In genomic region chr1:153451237-153452154, GRCm38 (mm10) we compare ENCODE assay signal across 9 mouse cellular contexts. TPM values are rescaled to one million over a fixed set of nuclear protein-coding genes. Genes with fewer than 3 reads are reported as not detected.
DNase-seq lines count a peak whose midpoint lies in the region; ATAC-seq and TF ChIP-seq lines count a peak whose summit lies in the region.
"Had no signal": no experiment of that assay in that cellular context is flagged by ENCODE, and none has a peak within 500 bp of the region (broad histone marks: within the 10 kb centered on the region; RNA-seq: fewer than 3 reads in every experiment).

No protein-coding gene starts in this region.

- no peaks in the 10 kb centered on the region for H3K27me3 ChIP-seq in limb, embryonic 11.5 days (ENCODE audit: control insufficient read depth, insufficient read depth, low read length)
- no peaks in the 10 kb centered on the region for H3K27me3 ChIP-seq in limb, embryonic 10.5 days (ENCODE audit: low read depth, poor library complexity, severe bottlenecking)
- H3K27me3 ChIP-seq in small intestine, adult 2 months (ENCODE audit: control insufficient read depth, insufficient read depth, low read length), result no peaks in the 10 kb centered on the region
- H3K27me3 ChIP-seq: heart, embryonic 13.5 days had no signal

- no peak overlapping the region for H3K27ac ChIP-seq in limb, embryonic 11.5 days (replicated peaks; ENCODE audit: low read depth, low read length)
- no peak overlapping the region for H3K27ac ChIP-seq in limb, embryonic 10.5 days
- H3K27ac ChIP-seq in small intestine, adult 2 months (ENCODE audit: insufficient read depth, low read depth, low read length), result no peak overlapping the region
- H3K27ac ChIP-seq: heart, embryonic 13.5 days had no signal

- no peak overlapping the region for H3K9ac ChIP-seq in limb, embryonic 11.5 days (ENCODE audit: low read length)
- H3K9ac ChIP-seq: heart, embryonic 13.5 days had no signal

- no peaks in the 10 kb centered on the region for H3K9me3 ChIP-seq in limb, embryonic 11.5 days (ENCODE audit: control insufficient read depth, low read length)
- H3K9me3 ChIP-seq in limb, embryonic 10.5 days (replicated peaks), result no peaks in the 10 kb centered on the region
- H3K9me3 ChIP-seq: heart, embryonic 13.5 days had no signal

- no peak for TF ChIP-seq POLR2A in small intestine, adult 2 months (IDR thresholded peaks at IDR 0.05; ENCODE audit: low read depth, low read length)

- H3K36me3 ChIP-seq in limb, embryonic 11.5 days (ENCODE audit: control insufficient read depth, insufficient read depth, low read length), result peaks cover 4% of the 10 kb centered on the region; the same call in 1 of the 2 replicates
- H3K36me3 ChIP-seq in limb, embryonic 10.5 days, result peaks cover 76% of the 10 kb centered on the region
- H3K36me3 ChIP-seq in small intestine, adult 2 months (ENCODE audit: control insufficient read depth, insufficient read depth, low read length), result peaks cover 21% of the 10 kb centered on the region

- DNase-seq in limb, embryonic 11.5 days (ENCODE audit: low spot score), result peak; percentile 45
- DNase-seq in limb, embryonic 10.5 days (ENCODE audit: low spot score), result no peak
- peak; percentile 63 for DNase-seq in T-cell, adult 2 months (ENCODE audit: low spot score)
- DNase-seq in embryo, embryonic 10 days (ENCODE audit: low spot score), result peak; percentile 64
- DNase-seq in induced T-regulatory cell, adult 2 months (ENCODE audit: low read depth), result peak; percentile 70
- DNase-seq in lung, postnatal 10 days, result peak; percentile 48
- no peak for DNase-seq in gastrocnemius, postnatal 25 days

- no peaks in the 10 kb centered on the region for H3K4me1 ChIP-seq in limb, embryonic 11.5 days (ENCODE audit: control insufficient read depth, insufficient read depth, low read length)
- H3K4me1 ChIP-seq in limb, embryonic 10.5 days, result no peaks in the 10 kb centered on the region
- H3K4me1 ChIP-seq in small intestine, adult 2 months (ENCODE audit: control insufficient read depth, insufficient read depth, insufficient read length, low read length), result no peaks in the 10 kb centered on the region
- H3K4me1 ChIP-seq: heart, embryonic 13.5 days had no signal

- WGBS in limb, embryonic 11.5 days, result 74% methylated on average over 10 of the region's 10 CpGs
- WGBS in limb, embryonic 10.5 days, result 77% methylated on average over 10 of the region's 10 CpGs
- WGBS in small intestine, adult 2 months, result 67% methylated on average over 10 of the region's 10 CpGs

- H3K4me2 ChIP-seq in limb, embryonic 11.5 days (ENCODE audit: low read depth, severe bottlenecking), result no peak overlapping the region
- H3K4me2 ChIP-seq: heart, embryonic 13.5 days had no signal

- ATAC-seq in limb, embryonic 11.5 days (ENCODE audit: insufficient number of reproducible peaks, low FRiP score, low TSS enrichment, low read depth), result no peak

- TF ChIP-seq CTCF in small intestine, adult 2 months (IDR thresholded peaks at IDR 0.05; ENCODE audit: extremely low read depth, insufficient read length, insufficient replicate concordance, low read depth, low read length), result peak; percentile 51; the same call in 1 of the 2 replicates

- no peak overlapping the region for H3K4me3 ChIP-seq in limb, embryonic 11.5 days (ENCODE audit: low read depth, low read length)
- no peak overlapping the region for H3K4me3 ChIP-seq in limb, embryonic 10.5 days
- no peak overlapping the region for H3K4me3 ChIP-seq in small intestine, adult 2 months (ENCODE audit: low read depth, low read length)
- H3K4me3 ChIP-seq: heart, embryonic 13.5 days had no signal

RNA-seq across cellular contexts. Expression of gene Shcbp1l, which starts 26.5 kb away (rescaled TPM):
- polyA plus RNA-seq in limb, embryonic 11.5 days (2014; fragmentation: Nextera tagmentation; extraction: Ambion mirVana), result 0.23 and 0.27 TPM in 2 replicates
- polyA plus RNA-seq in limb, embryonic 10.5 days (2016; fragmentation: Nextera tagmentation; extraction: Ambion mirVana), result 0.14 and 0.15 TPM in 2 replicates
- polyA plus RNA-seq in small intestine, adult 2 months (2012; rRNA removed), result not detected in 2 replicates
- not detected for total RNA-seq in gastrocnemius, postnatal 25 days (2021)

RNA-seq across cellular contexts. Expression of gene Dhx9, which starts 36.0 kb away (rescaled TPM):
- polyA plus RNA-seq in limb, embryonic 11.5 days (2014; fragmentation: Nextera tagmentation; extraction: Ambion mirVana), result 28.1 and 36.7 TPM in 2 replicates
- polyA plus RNA-seq in limb, embryonic 10.5 days (2016; fragmentation: Nextera tagmentation; extraction: Ambion mirVana), result 37.0 and 40.9 TPM in 2 replicates
- 1.5 and 3.3 TPM in 2 replicates for polyA plus RNA-seq in small intestine, adult 2 months (2012; rRNA removed)
- total RNA-seq in gastrocnemius, postnatal 25 days (2021), result 10 to 100 TPM; 26.0 to 26.8 TPM

Comparison
In these comparisons a context has a peak if more than half of its experiments do, and no peak if none do; other contexts are left out.
1. DNase-seq: peak in limb, embryonic 11.5 days (single experiment), T-cell, adult 2 months (single experiment), embryo, embryonic 10 days (single experiment), induced T-regulatory cell, adult 2 months (single experiment) and lung, postnatal 10 days (single experiment); none in limb, embryonic 10.5 days (single experiment) and gastrocnemius, postnatal 25 days (single experiment).